Mouse (Mus musculus): Measurements from ENCODE around the gene Spindoc.

DNA sequence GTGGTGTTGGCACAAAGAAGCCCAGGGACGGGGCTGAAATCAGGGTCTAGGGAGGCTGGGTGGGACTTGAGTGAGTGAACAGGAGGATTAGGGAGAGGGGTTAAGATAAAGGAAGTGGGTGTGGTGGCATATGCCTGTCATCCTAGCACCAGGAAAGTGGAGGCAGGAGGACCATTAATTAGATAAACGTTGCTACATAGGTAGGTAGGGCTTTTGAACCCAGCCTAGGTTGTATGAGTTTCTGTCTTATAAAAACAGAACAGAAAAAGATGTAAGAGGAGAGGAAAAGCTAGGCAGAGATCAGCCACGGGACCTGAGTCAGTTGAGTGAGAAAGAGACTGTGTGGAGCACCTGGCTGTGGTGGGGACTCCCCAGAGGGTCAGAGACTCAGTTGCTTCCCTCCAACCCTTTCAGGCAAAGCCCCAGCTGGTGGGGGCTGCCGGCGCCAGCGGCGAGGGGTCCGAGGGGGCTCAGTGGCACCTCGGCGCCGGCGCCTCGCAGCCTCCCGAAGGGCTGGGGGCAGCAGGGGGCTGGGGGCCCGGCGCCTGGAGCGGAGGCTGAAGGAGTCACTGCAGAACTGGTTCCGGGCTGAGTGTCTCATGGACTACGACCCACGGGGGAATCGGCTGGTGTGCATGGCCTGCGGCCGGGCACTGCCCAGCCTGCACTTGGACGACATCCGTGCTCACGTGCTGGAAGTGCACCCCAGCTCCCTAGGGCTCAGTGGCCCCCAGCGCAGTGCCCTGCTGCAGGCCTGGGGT, 38.2 kb upstream of the Spindoc start:
- no peak for TF ChIP-seq GATA1 (IDR thresholded peaks at IDR 0.05; ENCODE audit: low read length)
- no peak for TF ChIP-seq TAL1 (IDR thresholded peaks at IDR 0.05; ENCODE audit: low read length)
